Mouse (Mus musculus) heart, embryonic 16.5 days (tissue): Measurements from ENCODE around the gene Gng12. TPM values are rescaled to one million over a fixed set of nuclear protein-coding genes. Genes with fewer than 3 reads are reported as not detected.

Source experiments
- ATAC-seq: fragments of 200-750 bp; cut with Nextera tagmentation; replicated peaks from 2 replicates; pipeline ENCODE4 v1.8.0; 2017; ENCODE audit warnings: moderate number of reproducible peaks; ENCODE audit not compliant: insufficient read depth, low FRiP score; ENCODE audit errors: extremely low read depth
- H3K27ac ChIP-seq: fragments of 300-500 bp; sonication (generic); 2 replicates; pipeline ENCODE4 v1.5.1; 2014; ENCODE audit warnings: mild to moderate bottlenecking, low read length, control low read depth, moderate library complexity
- H3K27me3 ChIP-seq: fragments of 300-500 bp; sonication (generic); 2 replicates; pipeline ENCODE4 v1.6.1; 2014; ENCODE audit warnings: low read length, mixed read lengths; ENCODE audit not compliant: control insufficient read depth, insufficient read depth
- H3K36me3 ChIP-seq: fragments of 300-500 bp; sonication (generic); 2 replicates; pipeline ENCODE4 v1.6.1; 2014; ENCODE audit not compliant: control insufficient read depth, insufficient read depth
- H3K4me1 ChIP-seq: fragments of 300-500 bp; sonication (generic); 2 replicates; pipeline ENCODE4 v1.6.1; 2014; ENCODE audit warnings: low read length, mixed read lengths; ENCODE audit not compliant: control insufficient read depth, insufficient read depth
- H3K4me2 ChIP-seq: fragments of 300-500 bp; sonication (generic); 2 replicates; pipeline ENCODE4 v1.6.1; 2014; ENCODE audit warnings: low read depth, mild to moderate bottlenecking, control low read depth, low read length
- H3K4me3 ChIP-seq: fragments of 300-500 bp; sonication (generic); 2 replicates; pipeline ENCODE4 v1.5.1; 2014; ENCODE audit warnings: mild to moderate bottlenecking, control low read depth, low read length
- H3K9ac ChIP-seq: fragments of 300-500 bp; sonication (generic); 2 replicates; pipeline ENCODE4 v1.6.1; 2014; ENCODE audit warnings: low read length, control low read depth
- H3K9me3 ChIP-seq: fragments of 300-500 bp; sonication (generic); replicated peaks from 2 replicates; pipeline ENCODE4 v1.6.1; 2016; ENCODE audit warnings: low read length; ENCODE audit not compliant: control insufficient read depth
- WGBS: fragments of 180-500 bp; shearing (Covaris S2); extraction: QIAGEN DNeasy Blood & Tissue Kit; methylation state at CpG from one replicate; pipeline ENCODE4 v1.1.7; 2014; 5-methylcytosine and 5-hydroxymethylcytosine counted together
- polyA plus RNA-seq: library from polyadenylated mRNA; unstranded; fragments of >200 nt; fragmentation: Nextera tagmentation; extraction: Ambion mirVana; gene quantifications from 2 replicates; pipeline ENCODE4 v1.2.1, GENCODE M21; 2015

Gng12 gene
- polyA plus RNA-seq, 1 experiment from 2014 or later, result 54.5 TPM

DNA sequence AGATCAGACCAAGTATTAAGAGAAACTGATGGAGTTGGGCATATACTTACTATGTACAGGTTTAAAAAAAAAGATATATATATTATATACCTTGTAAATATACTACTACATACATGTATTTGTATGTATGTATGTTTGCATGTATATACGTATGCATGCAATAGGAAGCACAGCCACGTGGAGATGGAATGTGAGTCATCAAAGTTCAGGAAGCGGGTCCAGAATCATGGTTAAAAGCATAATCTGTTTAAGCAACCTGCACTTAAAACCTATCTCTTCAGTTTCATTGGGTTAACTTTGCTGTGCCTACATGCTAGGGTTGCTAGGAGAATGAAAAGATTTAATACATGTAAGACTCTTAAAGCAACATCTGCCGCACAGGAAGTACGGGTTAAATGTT, 2.2 kb upstream of the Gng12 start:
- Histone ChIP-seq H3K9ac (no peak overlapping the region), H3K27me3 (no peaks in the 10 kb centered on the region), H3K36me3 (no peaks in the 10 kb centered on the region), H3K4me2 (no peak overlapping the region), H3K4me3 (no peak overlapping the region), H3K4me1 (peaks cover 5% of the 10 kb centered on the region), H3K9me3 (no peaks in the 10 kb centered on the region), H3K27ac (no peak overlapping the region)
- no peak for ATAC-seq
- 80% methylated on average over 5 of the region's 5 CpGs for WGBS

DNA sequence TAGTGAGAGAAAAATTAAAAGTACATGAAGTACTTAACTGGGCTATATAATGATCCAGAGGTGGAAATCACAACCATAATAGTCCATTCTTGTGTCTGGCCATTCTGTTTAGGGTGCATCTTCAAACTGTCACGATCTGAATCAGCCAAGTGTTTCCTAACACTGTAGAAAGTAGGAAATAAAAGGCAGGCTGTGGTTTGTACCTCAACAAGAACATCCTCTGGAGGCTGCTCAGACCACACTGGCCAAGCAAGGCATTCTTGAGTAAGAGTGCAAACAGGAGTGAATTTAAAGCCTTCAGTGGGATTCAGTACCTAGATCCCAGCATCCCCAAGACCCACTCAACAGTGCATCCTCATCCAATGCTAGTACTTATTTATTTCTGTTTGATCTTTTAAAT, 1.2 kb upstream of the Gng12 start:
- Histone ChIP-seq H3K4me1 (peaks cover 5% of the 10 kb centered on the region), H3K9ac (no peak overlapping the region), H3K4me3 (no peak overlapping the region), H3K27ac (no peak overlapping the region), H3K36me3 (no peaks in the 10 kb centered on the region), H3K4me2 (no peak overlapping the region), H3K27me3 (no peaks in the 10 kb centered on the region), H3K9me3 (no peaks in the 10 kb centered on the region)
- WGBS, result 46% methylated on average over 1 of the region's 1 CpGs
- ATAC-seq, result no peak

DNA sequence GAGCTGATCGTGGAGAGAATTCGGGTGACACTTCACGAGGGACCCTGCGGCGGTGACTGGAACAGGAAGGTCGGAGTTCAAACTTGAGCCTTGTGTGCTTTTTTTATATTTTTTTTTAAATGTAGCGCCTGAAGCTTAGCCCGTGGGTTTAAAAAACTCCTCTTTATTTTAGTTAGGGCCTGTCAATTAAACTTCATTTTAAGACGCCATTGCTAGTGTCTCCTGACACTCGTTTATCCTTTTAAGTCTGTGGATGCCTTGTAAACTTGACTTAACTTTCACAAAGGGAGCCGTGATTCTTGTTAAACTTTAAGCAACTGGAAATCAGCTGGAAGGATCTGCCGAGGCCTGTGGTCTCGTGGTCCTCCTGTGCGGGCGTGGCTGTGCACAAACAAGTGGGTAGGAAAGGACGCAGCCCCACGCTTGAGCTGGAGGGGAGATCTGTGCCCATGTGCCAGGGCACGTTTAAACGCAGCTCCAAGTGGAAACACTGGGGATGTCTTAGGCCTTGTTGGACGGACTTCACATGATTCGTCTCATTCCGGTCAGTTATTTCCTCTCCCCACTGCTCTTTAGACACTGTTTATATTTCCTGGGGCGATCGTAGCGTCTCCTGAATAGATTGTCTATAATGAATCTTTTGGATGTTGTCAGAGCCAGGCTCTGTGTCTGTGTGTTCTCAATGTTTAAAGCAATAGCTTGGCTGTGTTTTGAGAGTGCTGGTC, 886 bp downstream of the Gng12 start:
- Histone ChIP-seq H3K27me3 (no peaks in the 10 kb centered on the region), H3K36me3 (no peaks in the 10 kb centered on the region), H3K27ac (peak overlapping the region; percentile 72), H3K9ac (peak overlapping the region; percentile 97), H3K4me3 (peak overlapping the region; percentile 94), H3K4me1 (peaks cover 5% of the 10 kb centered on the region), H3K9me3 (no peaks in the 10 kb centered on the region), H3K4me2 (peak overlapping the region; percentile 89)
- WGBS, result 2% methylated on average over 25 of the region's 25 CpGs
- no peak for ATAC-seq

DNA sequence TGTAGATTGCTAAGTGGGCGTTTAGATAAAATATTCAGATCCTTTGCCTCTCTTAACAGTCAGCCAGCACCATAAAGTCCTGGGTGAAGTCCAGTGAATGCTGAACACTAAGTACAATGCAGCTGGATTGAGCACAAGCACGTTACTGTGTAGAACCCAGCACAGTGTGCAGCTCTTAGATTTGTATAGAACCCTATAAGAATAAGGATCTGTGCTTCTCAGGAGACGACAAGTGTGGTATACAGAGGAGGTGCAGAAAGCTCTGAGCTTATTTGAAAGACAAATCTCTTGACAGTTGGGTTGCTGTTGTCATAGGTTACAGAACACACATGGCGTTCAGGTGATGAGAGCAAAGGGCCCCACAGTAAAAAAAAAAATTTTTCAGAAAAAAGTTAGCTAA, 1.8 kb downstream of the Gng12 start:
- no peaks in the 10 kb centered on the region for H3K36me3 ChIP-seq
- H3K27me3 ChIP-seq, result no peaks in the 10 kb centered on the region
- peak overlapping the region; percentile 94 for H3K4me3 ChIP-seq
- no peak for ATAC-seq
- H3K4me1 ChIP-seq, result peaks cover 6% of the 10 kb centered on the region
- peak overlapping the region; percentile 89 for H3K4me2 ChIP-seq
- peak overlapping the region; percentile 97 for H3K9ac ChIP-seq
- no peaks in the 10 kb centered on the region for H3K9me3 ChIP-seq
- no peak overlapping the region for H3K27ac ChIP-seq
- 58% methylated on average over 4 of the region's 4 CpGs for WGBS

DNA sequence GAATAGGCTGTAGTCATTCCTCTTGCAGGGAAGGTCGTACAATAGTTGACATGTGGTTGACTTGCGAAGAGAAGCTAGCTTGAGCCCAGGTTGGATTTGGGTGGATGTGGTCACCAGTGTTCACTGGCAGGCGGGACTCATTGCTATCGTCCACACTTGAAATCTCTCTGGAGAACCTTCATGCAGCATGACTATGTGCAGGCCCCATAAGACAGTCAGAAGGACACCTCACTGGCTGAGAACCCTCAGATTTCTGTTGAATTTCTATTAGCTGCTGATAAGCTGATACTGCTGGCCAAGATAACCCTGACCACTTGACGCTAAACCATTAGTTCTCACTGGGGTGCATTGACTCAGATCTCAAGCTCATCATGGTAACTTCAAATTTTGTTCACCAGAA, 5.7 kb downstream of the Gng12 start:
- WGBS, result 73% methylated on average over 5 of the region's 5 CpGs
- no peak for ATAC-seq

DNA sequence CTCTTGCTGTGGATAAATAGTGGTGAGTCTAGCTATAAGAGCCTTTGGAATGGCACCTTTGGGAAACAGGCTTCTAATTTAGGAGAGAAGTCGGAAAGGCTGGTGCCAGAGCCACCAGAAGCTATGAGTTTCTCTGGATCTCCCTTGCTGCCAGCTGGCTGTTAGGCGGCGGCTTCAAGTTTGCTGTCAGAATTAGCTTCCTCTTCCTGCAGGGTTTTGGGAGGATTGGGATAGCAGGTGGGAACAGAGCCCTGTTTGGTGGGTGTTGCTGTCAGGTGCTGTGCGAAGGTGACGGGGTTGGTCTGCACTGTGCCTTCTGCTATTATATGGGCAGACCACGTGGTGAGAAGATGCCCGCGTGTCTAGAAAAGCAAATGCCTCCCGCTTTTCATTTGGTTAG, 7.0 kb downstream of the Gng12 start:
- Histone ChIP-seq H3K9ac (no peak overlapping the region), H3K27ac (no peak overlapping the region), H3K4me2 (no peak overlapping the region), H3K9me3 (no peaks in the 10 kb centered on the region), H3K36me3 (no peaks in the 10 kb centered on the region), H3K4me1 (peaks cover 12% of the 10 kb centered on the region), H3K4me3 (no peak overlapping the region), H3K27me3 (no peaks in the 10 kb centered on the region)
- ATAC-seq, result no peak
- 74% methylated on average over 9 of the region's 9 CpGs for WGBS

More for the DNA sequence above, 5.7 kb downstream of the Gng12 start:
- H3K4me2 ChIP-seq, result no peak overlapping the region
- H3K27me3 ChIP-seq, result no peaks in the 10 kb centered on the region
- no peaks in the 10 kb centered on the region for H3K36me3 ChIP-seq
- H3K9me3 ChIP-seq, result no peaks in the 10 kb centered on the region
- H3K9ac ChIP-seq, result no peak overlapping the region
- no peak overlapping the region for H3K4me3 ChIP-seq
- peaks cover 15% of the 10 kb centered on the region for H3K4me1 ChIP-seq
- H3K27ac ChIP-seq, result no peak overlapping the region

DNA sequence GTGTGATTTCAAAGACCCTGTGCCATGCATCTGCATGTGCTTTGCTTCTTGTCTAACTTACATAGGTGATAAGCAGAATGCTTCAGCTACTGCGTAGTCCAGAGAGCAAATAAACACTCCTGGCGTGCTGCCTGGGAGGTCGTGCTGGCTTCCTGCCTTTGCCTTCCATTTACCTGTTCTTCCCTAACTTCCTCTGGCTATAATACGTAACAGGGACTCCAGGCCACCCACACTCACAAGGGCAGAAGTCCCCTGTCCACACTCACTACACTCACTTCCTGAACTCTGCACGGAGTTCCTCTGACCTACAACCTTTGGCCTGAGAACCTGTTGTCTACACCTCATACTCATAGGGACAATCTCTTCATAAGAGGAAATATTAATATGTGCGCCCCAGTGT, 7.5 kb downstream of the Gng12 start:
- no peak overlapping the region for H3K9ac ChIP-seq
- H3K27me3 ChIP-seq, result no peaks in the 10 kb centered on the region
- H3K4me2 ChIP-seq, result no peak overlapping the region
- no peak for ATAC-seq
- no peaks in the 10 kb centered on the region for H3K36me3 ChIP-seq
- H3K9me3 ChIP-seq, result no peaks in the 10 kb centered on the region
- no peak overlapping the region for H3K27ac ChIP-seq
- peaks cover 13% of the 10 kb centered on the region for H3K4me1 ChIP-seq
- no peak overlapping the region for H3K4me3 ChIP-seq
- 47% methylated on average over 6 of the region's 6 CpGs for WGBS

DNA sequence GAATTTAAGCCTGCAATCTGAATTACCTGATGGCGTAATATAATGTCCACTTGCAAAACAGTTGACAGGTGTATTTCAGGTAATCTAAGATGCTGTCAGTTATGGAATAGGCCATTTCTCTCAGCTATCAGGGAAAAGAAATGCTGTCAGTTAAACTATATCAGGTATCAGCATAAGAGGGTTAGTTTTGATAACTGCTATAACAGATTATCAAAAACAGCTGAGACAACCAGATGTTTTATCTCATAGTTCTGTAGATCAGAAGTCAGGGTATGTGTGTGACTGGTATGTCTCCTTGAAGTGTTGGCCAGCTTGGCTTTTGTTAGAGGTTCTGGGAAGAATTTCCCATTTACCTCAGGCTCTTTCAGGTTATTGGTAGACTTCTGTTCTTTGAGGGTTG, 10.0 kb downstream of the Gng12 start:
- peaks cover 24% of the 10 kb centered on the region for H3K4me1 ChIP-seq
- 87% methylated on average over 1 of the region's 1 CpGs for WGBS

DNA sequence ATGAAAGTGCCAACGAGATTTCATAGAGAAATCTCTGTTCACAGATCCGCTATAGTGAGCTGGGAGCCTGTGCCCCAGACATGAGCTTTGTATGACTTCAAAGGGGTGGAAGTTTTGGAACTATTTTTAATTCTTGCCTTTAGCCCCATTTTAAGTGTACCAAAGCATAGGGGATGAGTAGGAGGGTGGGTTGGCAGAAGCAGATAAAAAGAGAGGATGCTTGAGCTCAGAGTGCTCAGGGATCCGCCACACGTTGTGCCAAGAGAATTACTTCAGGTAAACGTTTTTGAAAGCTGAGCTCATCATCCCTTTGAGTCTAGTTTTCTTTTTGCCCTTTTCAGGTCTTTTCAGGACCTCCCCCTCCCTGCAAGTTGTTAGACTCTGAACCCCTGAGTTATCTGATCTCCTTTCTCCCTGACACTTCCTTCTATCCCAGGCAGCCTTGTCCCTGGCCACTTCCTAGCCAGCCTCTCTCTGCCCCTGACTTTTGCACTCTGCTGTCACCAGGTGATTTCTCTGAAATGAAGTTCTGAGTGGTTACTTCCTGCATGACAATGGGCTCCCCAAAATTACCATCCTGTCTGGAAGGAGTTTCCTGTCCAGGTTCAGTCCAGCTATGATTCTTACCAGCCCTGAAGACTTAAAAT, 12.3 kb downstream of the Gng12 start:
- H3K4me2 ChIP-seq, result no peak overlapping the region
- no peaks in the 10 kb centered on the region for H3K9me3 ChIP-seq
- no peaks in the 10 kb centered on the region for H3K36me3 ChIP-seq
- H3K4me3 ChIP-seq, result no peak overlapping the region
- H3K9ac ChIP-seq, result no peak overlapping the region
- no peak for ATAC-seq
- H3K27ac ChIP-seq, result no peak overlapping the region
- WGBS, result 72% methylated on average over 5 of the region's 5 CpGs
- H3K4me1 ChIP-seq, result peaks cover 18% of the 10 kb centered on the region
- H3K27me3 ChIP-seq, result no peaks in the 10 kb centered on the region

More for the DNA sequence above, 10.0 kb downstream of the Gng12 start:
- Histone ChIP-seq H3K9ac (no peak overlapping the region), H3K27me3 (no peaks in the 10 kb centered on the region), H3K27ac (no peak overlapping the region), H3K4me3 (no peak overlapping the region), H3K36me3 (no peaks in the 10 kb centered on the region), H3K4me2 (no peak overlapping the region), H3K9me3 (no peaks in the 10 kb centered on the region)
- no peak for ATAC-seq
